Mouse (Mus musculus) limb, embryonic 10.5 days (tissue): ENCODE results near the gene Ppt2. TPM values are rescaled to one million over a fixed set of nuclear protein-coding genes. Genes with fewer than 3 reads are reported as not detected.

ENCODE experiments used
- DNase-seq: peaks from one replicate; pipeline ENCODE4 v3.0.0-alpha.2; 2017; ENCODE audit warnings: low spot score
- H3K27ac ChIP-seq: fragments of 300-500 bp; sonication (generic); 2 replicates; pipeline ENCODE4 v1.5.1; 2016; ENCODE audit warnings: mild to moderate bottlenecking
- H3K27me3 ChIP-seq: fragments of 300-500 bp; sonication (generic); 2 replicates; pipeline ENCODE4 v1.6.1; 2016; ENCODE audit warnings: low read depth, mild to moderate bottlenecking; ENCODE audit not compliant: poor library complexity, severe bottlenecking
- H3K36me3 ChIP-seq: fragments of 300-500 bp; sonication (generic); 2 replicates; pipeline ENCODE4 v1.6.1; 2016; ENCODE audit warnings: mild to moderate bottlenecking, moderate library complexity
- H3K4me1 ChIP-seq: fragments of 300-500 bp; sonication (generic); 2 replicates; pipeline ENCODE4 v1.6.1; 2016
- H3K4me3 ChIP-seq: fragments of 300-500 bp; sonication (generic); 2 replicates; pipeline ENCODE4 v1.5.1; 2016; ENCODE audit warnings: mild to moderate bottlenecking, moderate library complexity
- H3K9me3 ChIP-seq: fragments of 300-500 bp; sonication (generic); replicated peaks from 2 replicates; pipeline ENCODE4 v1.6.1; 2016; ENCODE audit warnings: mild to moderate bottlenecking
- WGBS: fragments of 180-500 bp; shearing (Covaris S2); methylation state at CpG from one replicate; pipeline ENCODE4 v1.1.7; 2016; 5-methylcytosine and 5-hydroxymethylcytosine counted together
- polyA plus RNA-seq: library from polyadenylated mRNA; unstranded; fragments of >200 nt; fragmentation: Nextera tagmentation; extraction: Ambion mirVana; gene quantifications from 2 replicates; pipeline ENCODE4 v1.2.1, GENCODE M21; 2016

Gene Ppt2
- polyA plus RNA-seq, 1 experiment from 2014 or later = 21.0 TPM

- peak; percentile 95 for DNase-seq
- peaks cover 87% of the 10 kb centered on the region for H3K4me1 ChIP-seq
- H3K27ac ChIP-seq = peak overlapping the region; percentile 100
- WGBS = under 1% methylated on average over 35 of the region's 35 CpGs
- no peaks in the 10 kb centered on the region for H3K9me3 ChIP-seq
- no peaks in the 10 kb centered on the region for H3K27me3 ChIP-seq
- H3K36me3 ChIP-seq = peaks cover 29% of the 10 kb centered on the region
- H3K4me3 ChIP-seq = peak overlapping the region; percentile 95
Measured at GRCm38 (mm10) chr17:34591994-34592375, 36.3 kb downstream of the Ppt2 start.

DNA sequence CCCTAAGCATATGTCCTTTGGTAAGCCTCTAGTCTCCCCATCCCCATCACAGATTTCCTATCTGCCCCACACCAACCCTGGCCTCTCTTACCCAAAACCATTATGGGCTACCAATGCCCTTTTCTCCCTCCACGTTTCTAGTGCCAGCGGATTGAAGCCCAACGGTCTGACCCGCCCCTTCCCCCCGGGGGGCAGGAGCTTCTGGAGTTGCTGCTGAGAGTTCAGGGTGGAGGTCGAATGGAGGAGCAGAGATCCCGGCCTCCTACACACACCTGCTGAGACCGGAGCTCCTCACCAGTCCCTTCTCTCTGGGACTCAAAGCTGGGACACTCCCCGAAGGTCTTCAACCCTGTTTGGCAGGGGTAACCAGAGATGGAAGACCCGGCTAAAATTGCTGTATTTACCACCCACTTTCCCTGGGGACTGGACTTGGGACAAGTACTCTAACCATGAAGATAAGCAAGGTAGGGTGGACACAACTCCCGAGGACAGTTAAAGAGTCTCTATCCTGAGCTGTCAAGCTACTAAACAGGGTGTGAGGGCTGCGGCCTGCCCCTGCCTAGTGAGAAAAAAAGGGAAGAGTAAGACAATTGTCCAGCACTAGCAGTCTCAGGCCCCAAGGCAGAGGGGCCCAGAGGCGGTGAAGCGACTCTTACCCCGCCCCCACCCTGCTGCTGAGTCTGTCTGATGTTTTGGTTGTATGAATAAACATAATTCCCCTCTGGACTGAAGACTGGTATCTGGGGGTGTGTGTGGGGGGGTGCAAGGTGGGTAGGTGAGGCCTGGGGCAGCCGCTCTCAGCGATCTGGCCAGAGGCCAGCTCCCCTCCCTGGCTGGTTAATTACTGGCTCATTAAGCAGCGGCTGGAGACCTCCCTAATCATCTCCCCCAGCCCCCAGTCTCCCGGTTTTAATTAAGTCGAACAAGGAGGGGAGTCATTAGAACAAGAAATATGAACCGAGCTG is 37.0 kb downstream of the Ppt2 start, which contains the start of gene Pbx2:
Gene Pbx2 (plus strand): TSS at position 238 of the 965 bp plus-strand sequence.
- H3K4me1 ChIP-seq = peaks cover 93% of the 10 kb centered on the region
- WGBS = 4% methylated on average over 21 of the region's 21 CpGs
- H3K27ac ChIP-seq = peak within 1 kb of the TSS; percentile 100
- H3K27me3 ChIP-seq = no peaks in the 10 kb centered on the region
- H3K4me3 ChIP-seq = peak within 1 kb of the TSS; percentile 95
- no peaks in the 10 kb centered on the region for H3K9me3 ChIP-seq
- no peak for DNase-seq
- H3K36me3 ChIP-seq = peaks cover 25% of the 10 kb centered on the region

DNA sequence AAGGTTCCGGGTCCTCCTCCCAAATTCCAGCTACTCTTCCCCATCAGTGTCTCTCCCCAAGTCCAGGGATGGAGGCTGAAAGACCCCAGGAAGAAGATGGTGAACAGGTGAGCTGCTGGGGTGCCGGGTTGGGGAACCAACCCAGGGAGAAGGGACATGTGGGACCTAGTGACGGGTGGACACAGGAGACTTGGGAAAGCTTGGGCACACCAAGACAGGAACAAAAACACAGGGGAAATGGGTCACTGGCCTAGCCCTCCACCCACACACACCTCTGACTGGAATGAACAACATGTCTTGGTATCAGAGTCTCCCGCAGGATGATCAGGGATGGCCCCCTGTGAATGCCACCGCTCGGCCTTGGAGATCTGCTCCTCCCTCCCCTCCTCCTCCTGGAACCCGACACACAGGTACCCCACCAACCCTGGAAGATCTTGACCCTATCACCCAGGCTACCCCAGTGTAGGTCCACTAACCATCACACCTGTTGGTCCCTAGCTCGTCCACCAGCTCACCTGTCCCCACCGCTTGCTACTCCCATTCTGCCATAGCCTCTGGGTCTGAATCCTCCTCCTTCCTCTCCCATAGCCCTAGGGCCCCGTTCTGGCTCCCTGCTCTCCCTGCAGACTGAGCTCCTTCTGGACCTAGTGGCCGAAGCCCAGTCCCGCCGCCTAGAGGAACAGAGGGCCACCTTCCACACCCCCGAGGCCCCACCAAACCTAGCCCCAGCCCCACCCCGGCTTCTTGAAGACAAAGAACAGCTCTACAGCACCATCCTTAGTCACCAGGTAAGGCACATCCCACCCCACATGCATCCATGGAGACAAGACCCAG is 37.9 kb downstream of the Ppt2 start:
- Histone ChIP-seq H3K27ac (peak overlapping the region; percentile 100), H3K36me3 (peaks cover 15% of the 10 kb centered on the region), H3K27me3 (no peaks in the 10 kb centered on the region), H3K9me3 (no peaks in the 10 kb centered on the region), H3K4me3 (peak overlapping the region; percentile 95), H3K4me1 (peaks cover 93% of the 10 kb centered on the region)
- DNase-seq = no peak
- 72% methylated on average over 15 of the region's 15 CpGs for WGBS

DNA sequence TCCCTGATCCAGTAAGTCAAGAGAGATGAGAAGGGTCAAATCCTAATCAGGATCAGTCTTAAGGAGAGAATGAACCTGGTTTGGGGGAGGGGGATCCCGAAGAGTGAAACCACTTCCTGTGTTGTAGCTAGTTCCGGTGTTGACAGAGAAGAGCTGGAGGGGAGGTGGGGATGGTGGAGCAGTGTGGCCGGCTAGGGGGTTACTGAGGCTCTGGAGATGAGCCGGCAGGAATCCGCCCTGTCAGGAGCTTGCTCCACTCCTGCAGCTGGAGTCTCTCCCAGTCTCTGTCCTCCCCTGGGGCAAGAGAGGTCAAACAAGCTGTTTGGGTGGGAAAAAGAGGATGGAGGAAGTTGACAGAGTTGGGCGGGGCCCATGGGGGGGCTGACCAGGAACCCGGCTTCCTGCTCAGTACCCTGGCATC is 38.6 kb downstream of the Ppt2 start, which contains the start of gene Gpsm3:
Gene Gpsm3 (plus strand): TSS at position 126 of the 421 bp plus-strand sequence.
- peak within 1 kb of the TSS; percentile 100 for H3K27ac ChIP-seq
- WGBS = 13% methylated on average over 7 of the region's 7 CpGs
- DNase-seq = no peak
- peak within 1 kb of the TSS; percentile 95 for H3K4me3 ChIP-seq
- H3K27me3 ChIP-seq = no peaks in the 10 kb centered on the region
- peaks cover 9% of the 10 kb centered on the region for H3K36me3 ChIP-seq
- no peaks in the 10 kb centered on the region for H3K9me3 ChIP-seq
- H3K4me1 ChIP-seq = peaks cover 90% of the 10 kb centered on the region

DNA sequence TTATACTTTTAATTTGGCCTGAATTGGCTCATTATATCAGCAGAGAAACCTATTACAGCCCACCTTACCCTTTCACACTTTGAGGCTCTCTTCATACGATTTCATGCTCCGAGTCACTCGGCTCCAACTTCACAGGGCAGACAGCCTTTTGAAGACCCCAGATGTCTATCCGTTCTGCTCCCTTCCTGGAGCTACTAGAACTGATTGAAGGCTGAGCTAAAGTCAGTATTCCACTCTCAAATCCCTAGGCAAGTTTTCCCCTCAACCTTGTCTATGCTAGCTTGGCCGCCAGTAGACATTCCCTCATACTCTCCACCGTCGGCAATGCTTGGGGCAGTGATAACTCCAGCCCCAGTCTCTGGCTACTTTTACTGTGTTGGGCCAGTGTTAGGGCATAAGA is 39.1 kb downstream of the Ppt2 start:
- H3K27me3 ChIP-seq = no peaks in the 10 kb centered on the region
- peaks cover 4% of the 10 kb centered on the region for H3K36me3 ChIP-seq
- peaks cover 88% of the 10 kb centered on the region for H3K4me1 ChIP-seq
- H3K9me3 ChIP-seq = no peaks in the 10 kb centered on the region
- 53% methylated on average over 7 of the region's 7 CpGs for WGBS
- H3K4me3 ChIP-seq = peak overlapping the region; percentile 95
- no peak for DNase-seq
- H3K27ac ChIP-seq = peak overlapping the region; percentile 100

DNA sequence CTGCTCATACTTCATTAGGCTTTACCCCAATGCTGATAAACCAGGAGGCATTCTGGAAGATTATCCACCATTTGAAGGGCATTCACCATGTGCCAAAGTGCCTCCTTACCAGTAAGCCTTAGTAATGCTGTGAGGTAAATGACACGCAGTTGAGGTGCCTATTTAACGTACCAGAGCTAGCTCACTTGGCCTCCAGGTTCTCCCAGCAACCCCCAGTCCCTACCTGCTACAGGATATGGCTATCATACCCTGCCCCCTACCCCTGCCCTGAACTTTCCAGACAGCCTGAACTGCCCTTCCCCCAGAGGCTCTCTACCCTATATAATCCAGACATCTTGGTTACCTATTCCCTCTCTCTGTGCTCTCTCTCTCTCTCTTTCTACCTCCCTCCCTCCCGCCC is 39.5 kb downstream of the Ppt2 start:
- peak overlapping the region; percentile 95 for H3K4me3 ChIP-seq
- WGBS = 69% methylated on average over 3 of the region's 3 CpGs
- H3K27ac ChIP-seq = peak overlapping the region; percentile 100
- DNase-seq = no peak
- H3K9me3 ChIP-seq = no peaks in the 10 kb centered on the region
- H3K4me1 ChIP-seq = peaks cover 84% of the 10 kb centered on the region
- H3K36me3 ChIP-seq = no peaks in the 10 kb centered on the region
- no peaks in the 10 kb centered on the region for H3K27me3 ChIP-seq

DNA sequence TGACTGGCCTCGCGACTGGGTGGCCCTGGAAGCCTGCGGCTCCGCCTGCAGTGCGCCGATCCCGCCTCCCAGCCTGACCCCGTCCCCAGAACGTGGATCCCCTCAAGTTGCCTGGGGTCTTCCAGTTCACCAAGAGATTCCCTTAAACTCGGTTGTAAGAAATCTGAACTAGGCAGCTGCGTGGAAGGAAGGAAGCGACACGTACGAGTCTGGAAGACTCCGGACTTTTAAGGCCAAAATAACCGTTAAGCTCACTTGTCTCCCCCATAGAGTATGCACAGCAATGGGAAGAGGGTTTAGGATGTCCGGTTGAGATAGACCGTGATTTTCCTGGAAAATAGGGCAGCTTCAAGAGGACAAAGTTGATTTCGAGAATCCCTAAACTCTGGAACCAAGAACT is 40.5 kb downstream of the Ppt2 start:
- Histone ChIP-seq H3K9me3 (no peaks in the 10 kb centered on the region), H3K4me1 (peaks cover 80% of the 10 kb centered on the region), H3K36me3 (no peaks in the 10 kb centered on the region), H3K27ac (peak overlapping the region; percentile 100), H3K4me3 (peak overlapping the region; percentile 95), H3K27me3 (no peaks in the 10 kb centered on the region)
- DNase-seq = no peak
- 4% methylated on average over 19 of the region's 19 CpGs for WGBS

GRCm38 (mm10) chr17:34587423-34587811 is 40.9 kb downstream of the Ppt2 start:
- peak; percentile 97 for DNase-seq
- Histone ChIP-seq H3K4me1 (peaks cover 79% of the 10 kb centered on the region), H3K4me3 (peak overlapping the region; percentile 95), H3K27ac (peak overlapping the region; percentile 100), H3K27me3 (no peaks in the 10 kb centered on the region), H3K36me3 (no peaks in the 10 kb centered on the region), H3K9me3 (no peaks in the 10 kb centered on the region)
- under 1% methylated on average over 50 of the region's 50 CpGs for WGBS

GRCm38 (mm10) chr17:34586796-34587422 is 41.4 kb downstream of the Ppt2 start:
- WGBS = under 1% methylated on average over 38 of the region's 38 CpGs
- H3K36me3 ChIP-seq = no peaks in the 10 kb centered on the region
- DNase-seq = peak; percentile 93
- no peaks in the 10 kb centered on the region for H3K27me3 ChIP-seq
- H3K9me3 ChIP-seq = no peaks in the 10 kb centered on the region
- H3K4me3 ChIP-seq = peak overlapping the region; percentile 95
- H3K27ac ChIP-seq = peak overlapping the region; percentile 100
- peaks cover 75% of the 10 kb centered on the region for H3K4me1 ChIP-seq

GRCm38 (mm10) chr17:34585877-34586771 is 42.2 kb downstream of the Ppt2 start:
- peak overlapping the region; percentile 100 for H3K27ac ChIP-seq
- DNase-seq = peak; percentile 66
- H3K4me1 ChIP-seq = peaks cover 67% of the 10 kb centered on the region
- H3K36me3 ChIP-seq = no peaks in the 10 kb centered on the region
- peak overlapping the region; percentile 95 for H3K4me3 ChIP-seq
- no peaks in the 10 kb centered on the region for H3K27me3 ChIP-seq
- 24% methylated on average over 32 of the region's 32 CpGs for WGBS
- no peaks in the 10 kb centered on the region for H3K9me3 ChIP-seq

- H3K4me1 ChIP-seq = peaks cover 57% of the 10 kb centered on the region
- H3K27ac ChIP-seq = peak overlapping the region; percentile 100; the same call in 1 of the 2 replicates
- 95% methylated on average over 8 of the region's 8 CpGs for WGBS
Measured at GRCm38 (mm10) chr17:34585121-34585520, 43.2 kb downstream of the Ppt2 start.

More at GRCm38 (mm10) chr17:34585121-34585520, 43.2 kb downstream of the Ppt2 start:
- no peaks in the 10 kb centered on the region for H3K27me3 ChIP-seq
- H3K9me3 ChIP-seq = no peaks in the 10 kb centered on the region
- no peak overlapping the region for H3K4me3 ChIP-seq
- no peak for DNase-seq
- H3K36me3 ChIP-seq = no peaks in the 10 kb centered on the region
